Mouse (Mus musculus) spleen, adult 2 months (tissue): ENCODE data around the gene Mybpc3.

ENCODE experiments used
- CTCF ChIP-seq: fragments of 200-500 bp; IDR thresholded peaks from 2 replicates; pipeline ENCODE4 v1.5.1; 2011; ENCODE audit warnings: mild to moderate bottlenecking, inconsistent platforms; ENCODE audit not compliant: insufficient read depth, insufficient read length, insufficient replicate concordance; ENCODE audit errors: extremely low read depth
- POLR2A ChIP-seq: fragments of 200-500 bp; IDR thresholded peaks from 2 replicates; pipeline ENCODE4 v1.6.1; 2011; ENCODE audit warnings: low read depth, low read length, inconsistent platforms

- TF ChIP-seq CTCF (no peak), POLR2A (no peak)
Observed at GRCm38 (mm10) chr2:91090827-91091226, 27.1 kb upstream of the Mybpc3 start.
